Mouse (Mus musculus) activated CD4-positive, CD25-positive, alpha-beta regulatory T cell, adult 4 months (primary cell): ENCODE data around the gene Olfr462. TPM values are rescaled to one million over a fixed set of nuclear protein-coding genes. Genes with fewer than 3 reads are reported as not detected.
"Not testable (repeated sequence)": the region's sequence is repeated elsewhere in the genome, so short reads cannot be mapped to it uniquely, and the experiment has no call there.

Experiments used
- ATAC-seq: one replicate; pipeline ENCODE4 v1.8.0; 2017
- polyA plus RNA-seq, 2 experiments: library from polyadenylated mRNA; unstranded; fragments of 100-300 nt; shearing (Covaris generic); gene quantifications; one replicate each; pipeline ENCODE4 v1.2.1; 2017

Gene Olfr462
- polyA plus RNA-seq = not detected

GRCm38 (mm10) chr11:87892168-87892567 lies at the start of gene Olfr462:
Gene Olfr462 (minus strand): TSS chr11:87892268.
- ATAC-seq = no peak

GRCm38 (mm10) chr11:87935467-87935866 lies 43.4 kb upstream of the Olfr462 start:
- peak; percentile 98 for ATAC-seq

GRCm38 (mm10) chr11:87933731-87934130 lies 41.7 kb upstream of the Olfr462 start:
- ATAC-seq = no peak

- ATAC-seq = no peak
Measured at GRCm38 (mm10) chr11:87930348-87930747, 38.3 kb upstream of the Olfr462 start.

GRCm38 (mm10) chr11:87920966-87921365 lies 28.9 kb upstream of the Olfr462 start, which contains the start of gene Olfr464:
Gene Olfr464 (minus strand): TSS chr11:87920967.
- no peak for ATAC-seq

GRCm38 (mm10) chr11:87920301-87920700 lies 28.2 kb upstream of the Olfr462 start:
- ATAC-seq = no peak

- ATAC-seq = no peak
Measured at GRCm38 (mm10) chr11:87916005-87916404, 23.9 kb upstream of the Olfr462 start.

GRCm38 (mm10) chr11:87904331-87904730 lies 12.3 kb upstream of the Olfr462 start:
- ATAC-seq = no peak

GRCm38 (mm10) chr11:87897287-87897686 lies 5.2 kb upstream of the Olfr462 start, which contains the start of gene Olfr463:
Gene Olfr463 (minus strand): TSS chr11:87897387.
- ATAC-seq = no peak

- ATAC-seq = no peak
Measured at GRCm38 (mm10) chr11:87884856-87885255, 7.2 kb downstream of the Olfr462 start.

GRCm38 (mm10) chr11:87883493-87883892 lies 8.6 kb downstream of the Olfr462 start:
- ATAC-seq = no peak

GRCm38 (mm10) chr11:87881714-87882113 lies 10.4 kb downstream of the Olfr462 start:
- no peak for ATAC-seq

GRCm38 (mm10) chr11:87879826-87880225 lies 12.2 kb downstream of the Olfr462 start:
- ATAC-seq = no peak

- ATAC-seq = no peak
Measured at GRCm38 (mm10) chr11:87875436-87875835, 16.6 kb downstream of the Olfr462 start, which contains the start of gene Epx. Gene Epx (minus strand): TSS chr11:87875536.

GRCm38 (mm10) chr11:87871766-87872165 lies 20.3 kb downstream of the Olfr462 start:
- no peak for ATAC-seq

- ATAC-seq = no peak
Measured at GRCm38 (mm10) chr11:87870096-87870495, 22.0 kb downstream of the Olfr462 start.

GRCm38 (mm10) chr11:87866891-87867290 lies 25.2 kb downstream of the Olfr462 start:
- ATAC-seq = not testable (repeated sequence)

GRCm38 (mm10) chr11:87862805-87863204 lies 29.3 kb downstream of the Olfr462 start:
- ATAC-seq = no peak

- ATAC-seq = no peak
Measured at GRCm38 (mm10) chr11:87860426-87860825, 31.6 kb downstream of the Olfr462 start.

- no peak for ATAC-seq
Measured at GRCm38 (mm10) chr11:87859273-87859672, 32.8 kb downstream of the Olfr462 start.

- no peak for ATAC-seq
Measured at GRCm38 (mm10) chr11:87854550-87854949, 37.5 kb downstream of the Olfr462 start.

GRCm38 (mm10) chr11:87853597-87853954 lies 38.5 kb downstream of the Olfr462 start:
- ATAC-seq = no peak

- peak; percentile 94 for ATAC-seq
Measured at GRCm38 (mm10) chr11:87852690-87853596, 39.1 kb downstream of the Olfr462 start, which contains the start of gene Mks1. Gene Mks1 (plus strand): TSS chr11:87853215.

- no peak for ATAC-seq
Measured at GRCm38 (mm10) chr11:87847884-87848283, 44.2 kb downstream of the Olfr462 start.
